Mouse (Mus musculus) forebrain, postnatal 0 days (tissue): ENCODE measurements at regions not wholly inside any gene's neighbourhood (a gene's known extent, or its start where the extent isn't known, plus 50 kb on each side); places are given as distances from the start of the nearest gene placed in this dataset.
A peak's percentile ranks its signal among the peaks of the same experiment; 100 is the strongest.

Experiments
- ATAC-seq: fragments of 200-750 bp; cut with Nextera tagmentation; 2 replicates; pipeline ENCODE4 v1.8.0; 2017; ENCODE audit warnings: mild to moderate bottlenecking, moderate library complexity
- DNase-seq: peaks from one replicate; pipeline ENCODE4 v3.0.0-alpha.2; 2015
- H3K27ac ChIP-seq: fragments of 300-500 bp; sonication (generic); 2 replicates; pipeline ENCODE4 v1.5.1; 2014; ENCODE audit warnings: low read depth, mild to moderate bottlenecking, antibody characterized with exemption, low read length, moderate library complexity, mixed read lengths
- H3K27me3 ChIP-seq: fragments of 300-500 bp; sonication (generic); 2 replicates; pipeline ENCODE4 v1.6.1; 2014; ENCODE audit warnings: mild to moderate bottlenecking, low read length, mixed read lengths; ENCODE audit not compliant: insufficient read depth
- H3K36me3 ChIP-seq: fragments of 300-500 bp; sonication (generic); 2 replicates; pipeline ENCODE4 v1.6.1; 2014; ENCODE audit warnings: mild to moderate bottlenecking, moderate library complexity; ENCODE audit not compliant: insufficient read depth
- H3K4me1 ChIP-seq: fragments of 300-500 bp; sonication (generic); 2 replicates; pipeline ENCODE4 v1.6.1; 2014; ENCODE audit warnings: antibody characterized with exemption; ENCODE audit not compliant: insufficient read depth
- H3K4me2 ChIP-seq: fragments of 300-500 bp; sonication (generic); 2 replicates; pipeline ENCODE4 v1.6.1; 2014; ENCODE audit warnings: low read depth, mild to moderate bottlenecking, moderate library complexity
- H3K4me3 ChIP-seq: fragments of 300-500 bp; sonication (generic); 2 replicates; pipeline ENCODE4 v1.5.1; 2014; ENCODE audit warnings: low read depth, low read length, mixed read lengths
- H3K9ac ChIP-seq: fragments of 300-500 bp; sonication (generic); 2 replicates; pipeline ENCODE4 v1.6.1; 2014; ENCODE audit warnings: mild to moderate bottlenecking
- H3K9me3 ChIP-seq: fragments of 300-500 bp; sonication (generic); 2 replicates; pipeline ENCODE4 v1.6.1; 2016; ENCODE audit warnings: low read length
- CTCF ChIP-seq: sonication (generic); IDR thresholded peaks from 2 replicates; pipeline ENCODE4 v1.5.1; 2016; ENCODE audit warnings: antibody characterized with exemption, control low read depth, low read depth
- WGBS: fragments of 180-500 bp; shearing (Covaris S2); extraction: QIAGEN DNeasy Blood & Tissue Kit; methylation state at CpG from one replicate; pipeline ENCODE4 v1.1.7; 2014; 5-methylcytosine and 5-hydroxymethylcytosine counted together

DNA sequence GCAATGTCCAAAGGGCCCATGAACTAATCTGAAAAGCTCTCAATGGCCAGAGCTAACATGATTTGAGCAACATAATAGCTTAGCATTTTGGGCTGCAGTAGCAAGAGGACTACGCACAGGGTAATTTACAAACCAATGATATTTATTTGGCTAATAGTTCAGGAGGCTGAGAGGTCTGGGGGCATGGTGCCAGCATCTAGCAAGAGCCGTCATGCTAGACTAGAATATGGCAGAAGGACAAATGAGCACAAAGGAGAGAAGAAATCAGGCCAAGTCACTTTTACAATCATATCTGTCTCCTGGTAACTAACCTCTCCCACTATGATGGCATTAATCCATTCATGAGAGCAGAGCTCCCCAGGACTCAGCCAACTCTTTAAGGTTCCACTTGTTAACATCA is 532.6 kb upstream of the Arid1b start:
- H3K27me3 ChIP-seq, result no peaks in the 10 kb centered on the region
- no peak overlapping the region for H3K4me3 ChIP-seq
- no peak for TF ChIP-seq CTCF
- DNase-seq (no peak), ATAC-seq (no peak)
- no peak overlapping the region for H3K4me2 ChIP-seq
- no peak overlapping the region for H3K27ac ChIP-seq
- 43% methylated on average over 2 of the region's 2 CpGs for WGBS
- no peaks in the 10 kb centered on the region for H3K36me3 ChIP-seq
- H3K9me3 ChIP-seq, result no peaks in the 10 kb centered on the region
- no peak overlapping the region for H3K9ac ChIP-seq
- peaks cover 11% of the 10 kb centered on the region for H3K4me1 ChIP-seq

DNA sequence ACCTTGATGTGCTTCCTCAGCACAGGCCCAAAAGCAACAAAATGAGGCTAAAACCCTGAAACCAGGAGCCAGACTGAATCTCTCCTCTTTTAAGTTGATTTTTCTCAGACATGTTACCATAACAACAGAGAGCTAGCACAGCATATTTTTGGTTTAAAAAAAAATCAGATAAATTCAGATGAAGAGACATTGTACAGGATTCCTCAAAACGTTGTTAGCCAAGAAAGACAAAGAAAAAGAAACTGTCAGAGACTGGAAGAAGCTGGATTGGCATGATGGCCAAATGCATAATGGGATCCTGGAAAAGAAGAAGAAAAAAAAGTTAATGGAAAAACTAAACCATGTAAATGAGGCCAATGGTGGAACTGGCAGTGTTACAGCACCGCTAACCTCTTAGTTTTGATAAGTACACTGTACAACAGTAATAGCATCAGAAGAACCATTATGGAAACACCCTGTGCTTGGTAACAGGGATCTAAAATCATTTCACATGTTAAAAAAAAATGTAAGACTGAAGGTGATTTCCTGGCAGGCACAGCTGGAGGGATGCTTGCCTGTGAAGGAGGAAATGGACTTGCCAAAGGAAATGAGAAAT is 529.7 kb upstream of the Arid1b start:
- H3K4me1 ChIP-seq, result peaks cover 11% of the 10 kb centered on the region
- WGBS, result 23% methylated on average over 2 of the region's 2 CpGs
- DNase-seq (peak; percentile 59), ATAC-seq (peak; percentile 86)
- no peaks in the 10 kb centered on the region for H3K27me3 ChIP-seq
- no peak for TF ChIP-seq CTCF
- H3K9me3 ChIP-seq, result no peaks in the 10 kb centered on the region
- no peak overlapping the region for H3K9ac ChIP-seq
- peak overlapping the region; percentile 74 for H3K27ac ChIP-seq
- no peak overlapping the region for H3K4me3 ChIP-seq
- no peak overlapping the region for H3K4me2 ChIP-seq
- H3K36me3 ChIP-seq, result no peaks in the 10 kb centered on the region

DNA sequence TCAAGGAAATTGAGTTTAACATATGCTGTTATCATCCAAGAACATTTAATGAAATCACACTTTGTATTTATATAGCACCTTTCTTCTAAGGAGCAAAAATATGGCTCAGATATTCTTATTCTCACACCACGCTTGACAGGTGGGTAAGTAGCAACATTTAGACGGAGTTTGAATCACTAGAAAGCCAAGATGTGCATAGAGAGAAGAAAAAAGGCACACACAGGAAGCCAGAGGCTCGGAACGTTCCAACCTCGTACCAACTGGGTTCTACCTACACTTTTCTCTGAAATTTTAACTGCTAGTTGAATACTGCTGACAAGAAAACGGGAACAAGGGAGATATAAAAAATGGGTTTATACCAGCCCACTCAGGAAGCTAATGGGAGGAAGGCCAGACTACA is 528.4 kb upstream of the Arid1b start:
- no peak for TF ChIP-seq CTCF
- H3K27me3 ChIP-seq, result no peaks in the 10 kb centered on the region
- no peaks in the 10 kb centered on the region for H3K36me3 ChIP-seq
- ATAC-seq (no peak), DNase-seq (no peak)
- H3K4me3 ChIP-seq, result no peak overlapping the region
- H3K4me1 ChIP-seq, result peaks cover 11% of the 10 kb centered on the region
- H3K9ac ChIP-seq, result no peak overlapping the region
- no peaks in the 10 kb centered on the region for H3K9me3 ChIP-seq
- no peak overlapping the region for H3K4me2 ChIP-seq
- H3K27ac ChIP-seq, result no peak overlapping the region
- WGBS, result 74% methylated on average over 6 of the region's 6 CpGs

DNA sequence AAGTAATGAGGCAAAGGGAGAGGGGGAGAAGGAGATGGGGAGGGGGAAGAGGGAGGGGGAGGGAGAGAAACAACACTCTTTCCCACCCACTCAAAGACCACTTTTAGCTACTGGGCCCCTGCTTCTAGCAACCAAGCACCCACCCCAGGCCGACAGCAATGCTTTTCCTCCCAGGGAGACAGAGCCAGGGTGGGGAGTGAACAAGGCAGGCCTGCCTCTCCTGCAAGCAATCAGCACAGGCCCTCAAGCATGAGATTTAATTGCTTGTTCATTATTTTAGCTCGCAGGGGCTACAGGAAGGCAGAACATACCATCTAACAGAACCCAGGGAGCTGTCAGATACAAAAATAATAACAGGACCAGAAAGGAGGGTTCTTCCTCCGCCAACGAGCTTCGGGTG is 521.7 kb upstream of the Arid1b start:
- DNase-seq, result no peak
- no peak for TF ChIP-seq CTCF
- H3K27ac ChIP-seq, result no peak overlapping the region
- H3K9ac ChIP-seq, result no peak overlapping the region
- no peaks in the 10 kb centered on the region for H3K4me1 ChIP-seq
- H3K27me3 ChIP-seq, result no peaks in the 10 kb centered on the region
- H3K4me3 ChIP-seq, result no peak overlapping the region
- ATAC-seq, result no peak
- no peaks in the 10 kb centered on the region for H3K9me3 ChIP-seq
- no peak overlapping the region for H3K4me2 ChIP-seq
- H3K36me3 ChIP-seq, result no peaks in the 10 kb centered on the region
- WGBS, result 43% methylated on average over 5 of the region's 5 CpGs

DNA sequence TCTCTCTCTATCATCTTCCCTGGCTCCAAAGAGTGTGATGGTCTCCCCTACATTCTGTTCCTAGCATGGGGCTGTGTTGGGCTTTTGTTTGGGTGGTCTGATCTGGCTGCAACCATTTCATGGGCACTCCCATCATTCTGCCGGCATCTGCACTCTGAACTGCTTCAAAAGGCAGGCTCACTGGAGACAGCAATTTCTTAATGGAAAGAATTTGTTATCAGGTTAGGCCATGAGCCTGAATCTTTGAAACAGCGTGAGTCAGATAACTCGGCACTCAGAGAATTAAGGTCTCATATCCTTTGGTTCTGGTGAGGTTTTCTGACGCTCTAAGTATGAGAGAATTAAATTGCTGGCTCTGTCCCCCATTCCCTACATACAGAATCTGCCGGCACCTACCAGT is 519.8 kb upstream of the Arid1b start:
- Histone ChIP-seq H3K9me3 (no peaks in the 10 kb centered on the region), H3K27me3 (no peaks in the 10 kb centered on the region), H3K4me2 (no peak overlapping the region), H3K4me3 (no peak overlapping the region), H3K36me3 (no peaks in the 10 kb centered on the region), H3K4me1 (no peaks in the 10 kb centered on the region), H3K9ac (no peak overlapping the region), H3K27ac (no peak overlapping the region)
- TF ChIP-seq CTCF, result no peak
- WGBS, result 82% methylated on average over 5 of the region's 5 CpGs
- no peak for ATAC-seq
- DNase-seq, result no peak

DNA sequence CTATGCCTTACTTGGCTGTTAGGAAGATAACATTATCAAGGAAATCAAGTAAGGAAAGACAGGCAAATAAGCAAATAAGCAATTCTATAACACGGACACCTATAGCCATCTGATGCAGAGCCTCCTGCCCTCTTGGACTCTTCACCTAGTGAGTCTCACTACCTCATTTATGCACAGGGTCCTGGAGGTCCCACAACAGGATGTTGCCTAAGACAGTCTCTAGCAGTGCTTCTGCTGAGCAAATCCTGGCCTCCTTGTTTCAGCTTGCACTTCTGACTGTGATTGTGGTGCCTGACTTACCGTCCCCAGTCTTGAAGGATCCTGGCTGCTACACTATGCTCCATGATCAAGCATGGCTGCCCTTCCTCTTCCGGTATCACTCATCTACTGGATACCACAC is 518.5 kb upstream of the Arid1b start:
- Histone ChIP-seq H3K4me3 (no peak overlapping the region), H3K9ac (no peak overlapping the region), H3K4me1 (no peaks in the 10 kb centered on the region), H3K4me2 (no peak overlapping the region), H3K27me3 (no peaks in the 10 kb centered on the region), H3K36me3 (no peaks in the 10 kb centered on the region), H3K27ac (no peak overlapping the region), H3K9me3 (no peaks in the 10 kb centered on the region)
- ATAC-seq (no peak), DNase-seq (no peak)
- TF ChIP-seq CTCF, result no peak
- 95% methylated on average over 3 of the region's 3 CpGs for WGBS

DNA sequence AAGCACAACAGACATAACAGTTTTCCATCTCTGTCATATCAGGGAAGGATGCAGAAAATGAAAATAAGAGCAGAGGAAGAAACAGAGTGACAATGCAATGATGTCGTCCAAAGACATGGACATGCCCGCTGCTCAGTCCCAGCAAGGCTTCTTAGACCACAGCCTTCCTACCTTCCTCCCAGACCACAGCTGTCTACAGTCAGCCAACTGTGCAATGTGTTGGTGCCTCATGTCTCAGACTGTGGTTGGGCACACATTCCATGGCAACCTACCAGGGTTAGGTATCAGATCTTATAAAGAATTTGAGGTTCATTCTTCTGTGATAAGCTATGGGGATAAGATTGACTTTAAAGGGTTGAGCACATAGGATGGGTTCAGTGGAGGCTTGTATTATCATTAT is 499.7 kb upstream of the Arid1b start:
- H3K27ac ChIP-seq, result no peak overlapping the region
- TF ChIP-seq CTCF, result no peak
- DNase-seq (no peak), ATAC-seq (no peak)
- H3K4me1 ChIP-seq, result peaks cover 10% of the 10 kb centered on the region
- H3K27me3 ChIP-seq, result no peaks in the 10 kb centered on the region
- no peak overlapping the region for H3K9ac ChIP-seq
- no peaks in the 10 kb centered on the region for H3K9me3 ChIP-seq
- no peak overlapping the region for H3K4me2 ChIP-seq
- no peaks in the 10 kb centered on the region for H3K36me3 ChIP-seq
- H3K4me3 ChIP-seq, result no peak overlapping the region
- 95% methylated on average over 2 of the region's 2 CpGs for WGBS
